Mouse (Mus musculus): ENCODE measurements around the gene Tdg. TPM values are rescaled to one million over a fixed set of nuclear protein-coding genes. Genes with fewer than 3 reads are reported as not detected.
"Not testable (repeated sequence)": the region's sequence is repeated elsewhere in the genome, so short reads cannot be mapped to it uniquely, and the experiment has no call there.

The Tdg gene
- 1 to 10 TPM; 8.6 to 9.6 TPM for total RNA-seq (2021)
- long read RNA-seq, experiment 1, transcript Tdg-208 (10 exons, 3,502 nt), result major isoform, 8 of 14 reads
- long read RNA-seq, experiment 1, partial matches to known transcripts, result 0 of 14 reads
- long read RNA-seq, experiment 1, other reads (novel, unspliced or antisense), result 2 of 14 reads
- long read RNA-seq, experiment 2, partial matches to known transcripts, result 0 of 5 reads
- long read RNA-seq, experiment 2, other reads (novel, unspliced or antisense), result 2 of 5 reads

GRCm38 (mm10) chr10:82629586-82630255 lies at the start of gene Tdg:
Gene Tdg, plus strand, starts transcription at chr10:82629828.
- DNase-seq, result peak; percentile 90 to 96

- DNase-seq, result not testable (repeated sequence)
Measured at GRCm38 (mm10) chr10:82589673-82590072, 40.0 kb upstream of the Tdg start.

GRCm38 (mm10) chr10:82594421-82594820 lies 35.2 kb upstream of the Tdg start:
- DNase-seq, result not testable (repeated sequence)

- no peak for DNase-seq
Measured at GRCm38 (mm10) chr10:82622235-82622634, 7.4 kb upstream of the Tdg start.

GRCm38 (mm10) chr10:82622671-82623552 lies 6.7 kb upstream of the Tdg start, which contains the start of gene 1190007I07Rik:
Gene 1190007I07Rik, minus strand, starts transcription at chr10:82623228.
- peak; percentile 91 to 92 for DNase-seq

- DNase-seq, result not testable (repeated sequence)
Measured at GRCm38 (mm10) chr10:82623553-82623932, 6.1 kb upstream of the Tdg start.

GRCm38 (mm10) chr10:82629111-82629585 lies 480 bp upstream of the Tdg start:
- DNase-seq, result no peak

GRCm38 (mm10) chr10:82630497-82630896 lies 869 bp downstream of the Tdg start:
- DNase-seq, result no peak

- no peak for DNase-seq
Measured at GRCm38 (mm10) chr10:82631133-82631532, 1.5 kb downstream of the Tdg start.

GRCm38 (mm10) chr10:82632496-82633280 lies 3.1 kb downstream of the Tdg start:
- DNase-seq, result no peak

GRCm38 (mm10) chr10:82634348-82634747 lies 4.7 kb downstream of the Tdg start:
- DNase-seq, result no peak

- DNase-seq, result no peak
Measured at GRCm38 (mm10) chr10:82636321-82636720, 6.7 kb downstream of the Tdg start.

- no peak for DNase-seq
Measured at GRCm38 (mm10) chr10:82639032-82639698, 9.5 kb downstream of the Tdg start.

- DNase-seq, result no peak
Measured at GRCm38 (mm10) chr10:82641481-82641880, 11.9 kb downstream of the Tdg start.

GRCm38 (mm10) chr10:82646083-82646482 lies 16.5 kb downstream of the Tdg start:
- no peak for DNase-seq

GRCm38 (mm10) chr10:82647205-82647811 lies 17.7 kb downstream of the Tdg start:
- peak; percentile 15 for DNase-seq

- DNase-seq, result no peak
Measured at GRCm38 (mm10) chr10:82651221-82651620, 21.6 kb downstream of the Tdg start.

- no peak for DNase-seq
Measured at GRCm38 (mm10) chr10:82652625-82653024, 23.0 kb downstream of the Tdg start.

- DNase-seq, result no peak
Measured at GRCm38 (mm10) chr10:82654581-82654980, 25.0 kb downstream of the Tdg start.

GRCm38 (mm10) chr10:82661820-82662219 lies 32.2 kb downstream of the Tdg start:
- DNase-seq, result no peak
